Mouse (Mus musculus) thymus, adult 2 months (tissue): ENCODE measurements around the gene Ipo4.

Source experiments
- CTCF ChIP-seq: fragments of 200-500 bp; IDR thresholded peaks from 2 replicates; pipeline ENCODE4 v1.5.1; 2012; ENCODE audit warnings: mild to moderate bottlenecking, control low read depth, low read length, moderate library complexity, borderline replicate concordance; ENCODE audit not compliant: control insufficient read depth, poor library complexity, insufficient read depth; ENCODE audit errors: extremely low read depth
- POLR2A ChIP-seq: fragments of 200-500 bp; IDR thresholded peaks from 2 replicates; pipeline ENCODE4 v1.6.1; 2012; ENCODE audit warnings: mild to moderate bottlenecking, low read length, control low read depth, moderate library complexity; ENCODE audit not compliant: control insufficient read depth, poor library complexity, insufficient read depth; ENCODE audit errors: extremely low read depth

DNA sequence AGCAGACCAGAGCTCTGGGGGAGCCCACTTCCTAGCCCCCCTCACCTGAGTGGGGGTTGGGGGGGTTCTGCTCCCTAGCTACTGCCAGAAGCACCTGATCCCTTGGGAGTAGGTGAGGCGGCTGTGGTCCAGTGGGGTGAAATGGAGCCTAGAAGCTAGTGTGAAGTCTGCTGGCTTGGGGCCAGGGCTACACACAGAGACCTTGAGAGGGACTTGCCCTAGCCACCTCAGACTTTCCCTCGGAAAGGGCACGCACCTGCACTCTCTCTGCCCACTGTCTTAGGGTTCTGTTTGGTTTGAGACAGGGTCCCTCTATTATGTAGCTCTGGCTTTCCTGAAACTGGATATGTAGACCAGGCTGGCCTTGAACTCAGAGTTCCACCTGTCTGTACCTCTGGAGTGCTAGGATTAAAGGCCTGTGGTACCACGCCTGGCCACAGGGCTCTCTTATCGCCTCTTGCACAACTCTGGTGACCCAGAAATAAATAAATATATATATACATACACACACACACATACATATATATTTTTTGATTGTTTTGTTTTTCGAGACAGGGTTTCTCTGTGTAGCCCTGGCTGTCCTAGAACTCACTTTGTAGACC lies 57.0 kb downstream of the Ipo4 start:
- TF ChIP-seq POLR2A: no peak
- no peak; the same call in 1 of the 2 replicates for TF ChIP-seq CTCF
